Mouse (Mus musculus): Measurements from ENCODE around the gene Mad2l1bp. TPM values are rescaled to one million over a fixed set of nuclear protein-coding genes. Genes with fewer than 3 reads are reported as not detected.

Mad2l1bp gene
- polyA plus RNA-seq (2015; fragmentation: Nextera tagmentation; extraction: Ambion mirVana) = 37.5 and 39.2 TPM in 2 replicates

- 5% methylated on average over 33 of the region's 33 CpGs for WGBS
- H3K27ac ChIP-seq = peak within 1 kb of the TSS; percentile 86
- H3K9ac ChIP-seq = peak within 1 kb of the TSS; percentile 68
- peak; percentile 93 for ATAC-seq (replicated peaks; ENCODE audit: low FRiP score)
- peak within 1 kb of the TSS; percentile 79 for H3K4me2 ChIP-seq
- peaks cover 18% of the 10 kb centered on the region for H3K4me1 ChIP-seq
- no peaks in the 10 kb centered on the region for H3K9me3 ChIP-seq (replicated peaks)
- H3K36me3 ChIP-seq = peaks cover 21% of the 10 kb centered on the region
- H3K4me3 ChIP-seq (replicated peaks) = peak within 1 kb of the TSS; percentile 77
- H3K27me3 ChIP-seq = no peaks in the 10 kb centered on the region
These were observed at the start of gene Mad2l1bp for GRCm38 (mm10) chr17:46152847-46153782. Gene Mad2l1bp (minus strand): TSS chr17:46153553.

GRCm38 (mm10) chr17:46203078-46203477, 49.7 kb upstream of the Mad2l1bp start:
- ATAC-seq (replicated peaks; ENCODE audit: low FRiP score) = peak; percentile 16; the same call in 1 of the 2 replicates
- Histone ChIP-seq H3K27ac (peak overlapping the region; percentile 85), H3K4me3 (replicated peaks) (peak overlapping the region; percentile 78), H3K36me3 (peaks cover 53% of the 10 kb centered on the region), H3K4me2 (peak overlapping the region; percentile 82), H3K27me3 (no peaks in the 10 kb centered on the region), H3K9me3 (replicated peaks) (no peaks in the 10 kb centered on the region), H3K4me1 (peaks cover 23% of the 10 kb centered on the region), H3K9ac (peak overlapping the region; percentile 89)
- under 1% methylated on average over 20 of the region's 20 CpGs for WGBS

- Histone ChIP-seq H3K36me3 (peaks cover 53% of the 10 kb centered on the region), H3K9ac (peak within 1 kb of the TSS; percentile 89), H3K4me3 (replicated peaks) (peak within 1 kb of the TSS; percentile 78), H3K4me2 (peak within 1 kb of the TSS; percentile 82), H3K4me1 (peaks cover 23% of the 10 kb centered on the region), H3K9me3 (replicated peaks) (no peaks in the 10 kb centered on the region), H3K27ac (peak within 1 kb of the TSS; percentile 91), H3K27me3 (no peaks in the 10 kb centered on the region)
- under 1% methylated on average over 66 of the region's 66 CpGs for WGBS
- ATAC-seq (replicated peaks; ENCODE audit: low FRiP score) = peak; percentile 96
These were observed 49.2 kb upstream of the Mad2l1bp start, which contains the start of the genes Polh and Xpo5 for GRCm38 (mm10) chr17:46202421-46203071. Gene Polh (minus strand): TSS chr17:46202645. Gene Xpo5 (plus strand): TSS chr17:46202782.

- Histone ChIP-seq H3K9ac (0 out of 2 replicates have a peak overlapping the region, but pooled peaks have one; percentile 89), H3K27ac (no peak overlapping the region), H3K4me1 (peaks cover 23% of the 10 kb centered on the region), H3K9me3 (replicated peaks) (no peaks in the 10 kb centered on the region), H3K4me2 (peak overlapping the region; percentile 74), H3K27me3 (no peaks in the 10 kb centered on the region), H3K4me3 (replicated peaks) (peak overlapping the region; percentile 78), H3K36me3 (peaks cover 53% of the 10 kb centered on the region)
- ATAC-seq (replicated peaks; ENCODE audit: low FRiP score) = no peak
- 68% methylated on average over 6 of the region's 6 CpGs for WGBS
These were observed 47.8 kb upstream of the Mad2l1bp start for GRCm38 (mm10) chr17:46201151-46201550.

GRCm38 (mm10) chr17:46188829-46189228, 35.5 kb upstream of the Mad2l1bp start:
- Histone ChIP-seq H3K27me3 (no peaks in the 10 kb centered on the region), H3K4me1 (no peaks in the 10 kb centered on the region), H3K4me3 (replicated peaks) (no peak overlapping the region), H3K4me2 (no peak overlapping the region), H3K9ac (no peak overlapping the region), H3K9me3 (replicated peaks) (no peaks in the 10 kb centered on the region), H3K27ac (no peak overlapping the region), H3K36me3 (peaks cover 93% of the 10 kb centered on the region)
- ATAC-seq (replicated peaks; ENCODE audit: low FRiP score) = no peak
- WGBS = 87% methylated on average over 2 of the region's 2 CpGs

GRCm38 (mm10) chr17:46182273-46182672, 28.9 kb upstream of the Mad2l1bp start:
- Histone ChIP-seq H3K9me3 (replicated peaks) (no peaks in the 10 kb centered on the region), H3K27me3 (no peaks in the 10 kb centered on the region), H3K4me1 (no peaks in the 10 kb centered on the region), H3K9ac (no peak overlapping the region), H3K4me2 (no peak overlapping the region), H3K27ac (no peak overlapping the region), H3K4me3 (replicated peaks) (no peak overlapping the region), H3K36me3 (peaks cover 97% of the 10 kb centered on the region)
- no peak for ATAC-seq (replicated peaks; ENCODE audit: low FRiP score)
- 90% methylated on average over 4 of the region's 4 CpGs for WGBS

GRCm38 (mm10) chr17:46170538-46170937, 17.2 kb upstream of the Mad2l1bp start:
- no peak overlapping the region for H3K27ac ChIP-seq
- peaks cover 91% of the 10 kb centered on the region for H3K36me3 ChIP-seq
- H3K27me3 ChIP-seq = no peaks in the 10 kb centered on the region
- H3K4me1 ChIP-seq = no peaks in the 10 kb centered on the region
- no peak overlapping the region for H3K9ac ChIP-seq
- WGBS = 81% methylated on average over 3 of the region's 3 CpGs
- H3K4me2 ChIP-seq = no peak overlapping the region
- H3K9me3 ChIP-seq (replicated peaks) = no peaks in the 10 kb centered on the region
- H3K4me3 ChIP-seq (replicated peaks) = no peak overlapping the region
- ATAC-seq (replicated peaks; ENCODE audit: low FRiP score) = no peak; the same call in 1 of the 2 replicates

- 90% methylated on average over 5 of the region's 5 CpGs for WGBS
- H3K4me2 ChIP-seq = no peak overlapping the region
- no peaks in the 10 kb centered on the region for H3K9me3 ChIP-seq (replicated peaks)
- H3K36me3 ChIP-seq = peaks cover 96% of the 10 kb centered on the region
- H3K4me3 ChIP-seq (replicated peaks) = no peak overlapping the region
- no peak for ATAC-seq (replicated peaks; ENCODE audit: low FRiP score)
- H3K4me1 ChIP-seq = no peaks in the 10 kb centered on the region
- H3K27me3 ChIP-seq = no peaks in the 10 kb centered on the region
- no peak overlapping the region for H3K9ac ChIP-seq
- H3K27ac ChIP-seq = no peak overlapping the region
These were observed 15.4 kb upstream of the Mad2l1bp start for GRCm38 (mm10) chr17:46168768-46169167.

- ATAC-seq (replicated peaks; ENCODE audit: low FRiP score) = peak; percentile 44
- Histone ChIP-seq H3K27ac (peak overlapping the region; percentile 18; the same call in 1 of the 2 replicates), H3K4me1 (peaks cover under 1% of the 10 kb centered on the region; the same call in 1 of the 2 replicates)
These were observed 15.0 kb upstream of the Mad2l1bp start for GRCm38 (mm10) chr17:46168318-46168717.

GRCm38 (mm10) chr17:46167014-46167413, 13.7 kb upstream of the Mad2l1bp start:
- Histone ChIP-seq H3K9me3 (replicated peaks) (no peaks in the 10 kb centered on the region), H3K4me1 (peaks cover 14% of the 10 kb centered on the region), H3K4me3 (replicated peaks) (no peak overlapping the region), H3K36me3 (peaks cover 91% of the 10 kb centered on the region), H3K9ac (no peak overlapping the region), H3K27ac (no peak overlapping the region), H3K4me2 (no peak overlapping the region), H3K27me3 (no peaks in the 10 kb centered on the region)
- ATAC-seq (replicated peaks; ENCODE audit: low FRiP score) = no peak
- 83% methylated on average over 11 of the region's 11 CpGs for WGBS

More at GRCm38 (mm10) chr17:46168318-46168717, 15.0 kb upstream of the Mad2l1bp start:
- H3K9ac ChIP-seq = no peak overlapping the region
- H3K4me2 ChIP-seq = no peak overlapping the region
- no peak overlapping the region for H3K4me3 ChIP-seq (replicated peaks)
- WGBS = 34% methylated on average over 5 of the region's 5 CpGs
- no peaks in the 10 kb centered on the region for H3K27me3 ChIP-seq
- H3K36me3 ChIP-seq = peaks cover 99% of the 10 kb centered on the region
- no peaks in the 10 kb centered on the region for H3K9me3 ChIP-seq (replicated peaks)

- H3K27ac ChIP-seq = no peak overlapping the region
- H3K27me3 ChIP-seq = no peaks in the 10 kb centered on the region
- H3K4me3 ChIP-seq (replicated peaks) = no peak overlapping the region
- H3K36me3 ChIP-seq = peaks cover 84% of the 10 kb centered on the region
- H3K9ac ChIP-seq = no peak overlapping the region
- 97% methylated on average over 5 of the region's 5 CpGs for WGBS
- ATAC-seq (replicated peaks; ENCODE audit: low FRiP score) = no peak
- no peak overlapping the region for H3K4me2 ChIP-seq
- H3K9me3 ChIP-seq (replicated peaks) = no peaks in the 10 kb centered on the region
- H3K4me1 ChIP-seq = peaks cover 19% of the 10 kb centered on the region
These were observed 12.9 kb upstream of the Mad2l1bp start for GRCm38 (mm10) chr17:46166270-46166669.

GRCm38 (mm10) chr17:46165460-46165859, 12.1 kb upstream of the Mad2l1bp start:
- no peaks in the 10 kb centered on the region for H3K27me3 ChIP-seq
- no peak for ATAC-seq (replicated peaks; ENCODE audit: low FRiP score)

More at GRCm38 (mm10) chr17:46165460-46165859, 12.1 kb upstream of the Mad2l1bp start:
- Histone ChIP-seq H3K9me3 (replicated peaks) (no peaks in the 10 kb centered on the region), H3K4me2 (no peak overlapping the region), H3K9ac (no peak overlapping the region), H3K36me3 (peaks cover 76% of the 10 kb centered on the region), H3K27ac (no peak overlapping the region), H3K4me3 (replicated peaks) (no peak overlapping the region), H3K4me1 (peaks cover 19% of the 10 kb centered on the region)
- 90% methylated on average over 12 of the region's 12 CpGs for WGBS

Measured in kidney, embryonic 15.5 days (tissue).